Mouse (Mus musculus): Measurements from ENCODE around the gene Gltpd2.

DNA sequence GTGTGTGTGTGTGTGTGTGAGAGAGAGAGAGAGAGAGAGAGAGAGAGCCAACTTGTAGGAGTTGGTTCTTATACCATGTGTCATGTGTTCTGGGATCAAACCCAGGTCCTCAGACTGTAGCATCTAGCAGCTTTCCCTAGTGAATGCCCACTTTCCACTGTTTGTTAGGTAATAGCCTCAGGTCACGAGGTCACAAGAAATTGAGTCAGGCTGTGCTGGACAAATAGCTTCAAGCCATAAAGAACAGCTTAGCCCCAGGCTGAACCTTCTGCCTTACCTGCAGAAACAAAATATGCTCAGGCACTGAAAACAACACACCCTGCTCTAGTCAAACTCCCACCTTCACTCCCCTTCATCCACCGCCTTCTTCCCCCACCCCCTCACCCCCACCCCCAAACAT, 7.8 kb upstream of the Gltpd2 start:
- TF ChIP-seq CTCF (IDR thresholded peaks at IDR 0.05; ENCODE audit: control insufficient read depth, insufficient read depth, insufficient read length) (no peak), MAX (IDR thresholded peaks at IDR 0.05) (no peak), USF1 (IDR thresholded peaks at IDR 0.05; ENCODE audit: low read depth) (no peak)
